51 mouse cellular contexts compared by ENCODE assay signal in genomic region chr14:63011471-63011870, GRCm38 (mm10). TPM values are rescaled to one million over a fixed set of nuclear protein-coding genes. Genes with fewer than 3 reads are reported as not detected.
"Had no signal": no experiment of that assay in that cellular context is flagged by ENCODE, and none has a peak within 500 bp of the region (broad histone marks: within the 10 kb centered on the region; RNA-seq: fewer than 3 reads in every experiment).

Gene Defb43 (plus strand): TSS chr14:63011771.

- H3K4me2 ChIP-seq: heart, embryonic 11.5 days; heart, embryonic 12.5 days; heart, embryonic 13.5 days; heart, embryonic 15.5 days; hindbrain, embryonic 12.5 days; hindbrain, embryonic 13.5 days; hindbrain, embryonic 14.5 days; hindbrain, embryonic 15.5 days; intestine, embryonic 15.5 days; kidney, embryonic 15.5 days had no signal

- H3K27ac ChIP-seq: heart, embryonic 10.5 days; heart, embryonic 13.5 days; heart, embryonic 15.5 days; hindbrain, embryonic 10.5 days; hindbrain, embryonic 12.5 days; hindbrain, embryonic 13.5 days; hindbrain, embryonic 14.5 days; hindbrain, embryonic 15.5 days; hindbrain, postnatal 0 days; intestine, embryonic 15.5 days; kidney, embryonic 15.5 days; kidney, postnatal 0 days; layer of hippocampus, adult 2 months had no signal

- H3K9ac ChIP-seq: heart, embryonic 12.5 days; heart, embryonic 13.5 days; heart, embryonic 15.5 days; hindbrain, embryonic 12.5 days; hindbrain, embryonic 13.5 days; hindbrain, embryonic 14.5 days; hindbrain, embryonic 15.5 days; intestine, embryonic 15.5 days; kidney, embryonic 15.5 days had no signal

- H3K4me3 ChIP-seq: heart, embryonic 10.5 days; heart, embryonic 12.5 days; heart, embryonic 13.5 days; heart, embryonic 15.5 days; hindbrain, embryonic 10.5 days; hindbrain, embryonic 12.5 days; hindbrain, embryonic 13.5 days; hindbrain, embryonic 15.5 days; intestine, embryonic 15.5 days; kidney, embryonic 15.5 days; layer of hippocampus, adult 2 months had no signal

- H3K4me1 ChIP-seq: heart, embryonic 10.5 days; heart, embryonic 13.5 days; heart, embryonic 15.5 days; hindbrain, embryonic 10.5 days; hindbrain, embryonic 12.5 days; hindbrain, embryonic 13.5 days; hindbrain, embryonic 15.5 days; intestine, embryonic 15.5 days; kidney, embryonic 15.5 days had no signal

- H3K9me3 ChIP-seq: heart, embryonic 10.5 days; heart, embryonic 15.5 days; hindbrain, embryonic 10.5 days; hindbrain, embryonic 12.5 days; hindbrain, embryonic 13.5 days; hindbrain, embryonic 15.5 days; intestine, embryonic 15.5 days; kidney, embryonic 15.5 days had no signal

- H3K27me3 ChIP-seq: heart, embryonic 15.5 days; hindbrain, embryonic 12.5 days; hindbrain, embryonic 13.5 days; hindbrain, embryonic 15.5 days; intestine, embryonic 15.5 days; kidney, embryonic 15.5 days had no signal

- H3K36me3 ChIP-seq: heart, embryonic 10.5 days; heart, embryonic 12.5 days; heart, embryonic 13.5 days; heart, embryonic 15.5 days; hindbrain, embryonic 10.5 days; hindbrain, embryonic 12.5 days; hindbrain, embryonic 13.5 days; hindbrain, embryonic 15.5 days; intestine, embryonic 15.5 days; kidney, embryonic 15.5 days had no signal

- ATAC-seq: hindbrain, embryonic 16.5 days; hindbrain, postnatal 0 days; inflammation-experienced regulatory T-cells, adult 6 months; intestine, embryonic 15.5 days; intestine, embryonic 16.5 days; intestine, postnatal 0 days had no signal

- DNase-seq: heart, postnatal 10 days; heart, postnatal 14 days; heart, postnatal 36 days; heart, postnatal 4 days; kidney, adult 11 months; kidney, adult 18-20 months; kidney, adult 2 months; kidney, adult 8-10 months; kidney, adult 9 months; kidney, postnatal 10 days; kidney, postnatal 14 days; kidney, postnatal 25 days; kidney, postnatal 36 days; kidney, postnatal 4 days; layer of hippocampus, adult 9-11 months; layer of hippocampus, postnatal 36 days had no signal

RNA-seq across cellular contexts. Expression of gene Defb43, which starts in this region (rescaled TPM):
- total RNA-seq: heart, postnatal 10 days; heart, postnatal 14 days; heart, postnatal 25 days; heart, postnatal 36 days; heart, postnatal 4 days; hematopoietic stem cell, adult 5-6 weeks; hindbrain, postnatal 0 days; layer of hippocampus, adult 18-20 months; layer of hippocampus, adult 2 months; layer of hippocampus, adult 8-10 months; layer of hippocampus, postnatal 10 days; layer of hippocampus, postnatal 14 days; layer of hippocampus, postnatal 25 days; layer of hippocampus, postnatal 36 days; left cerebral cortex, adult 18-20 months had no signal
- polyA plus RNA-seq: heart, embryonic 10.5 days; heart, embryonic 11.5 days; heart, embryonic 12.5 days; heart, embryonic 13.5 days; heart, embryonic 14.5 days; heart, embryonic 15.5 days; heart, embryonic 16.5 days; heart, postnatal 0 days; hindbrain, embryonic 10.5 days; hindbrain, embryonic 11.5 days; hindbrain, embryonic 12.5 days; hindbrain, embryonic 13.5 days; hindbrain, embryonic 14.5 days; hindbrain, embryonic 15.5 days; hindbrain, embryonic 16.5 days; hindbrain, postnatal 0 days; inflammation-experienced regulatory T-cells, adult 6 months; intestine, embryonic 14.5 days; intestine, embryonic 15.5 days; intestine, embryonic 16.5 days; intestine, postnatal 0 days; kidney, adult 2 months; kidney, embryonic 14.5 days; kidney, embryonic 15.5 days; kidney, embryonic 16.5 days; kidney, postnatal 0 days; large intestine, adult 2 months had no signal
